Mouse (Mus musculus): ENCODE data around the gene Scmh1. TPM values are rescaled to one million over a fixed set of nuclear protein-coding genes. Genes with fewer than 3 reads are reported as not detected.

Scmh1 gene
- polyA plus RNA-seq, 1 experiment from 2014 or later = 51.8 TPM

GRCm38 (mm10) chr4:120405806-120406638, 941 bp downstream of the Scmh1 start:
- 1% methylated on average over 24 of the region's 25 CpGs for WGBS
- Histone ChIP-seq H3K27me3 (no peaks in the 10 kb centered on the region), H3K9ac (peak overlapping the region; percentile 93), H3K9me3 (replicated peaks) (no peaks in the 10 kb centered on the region), H3K4me1 (peaks cover 20% of the 10 kb centered on the region), H3K36me3 (no peaks in the 10 kb centered on the region), H3K27ac (replicated peaks) (peak overlapping the region; percentile 95), H3K4me2 (replicated peaks) (peak overlapping the region; percentile 56), H3K4me3 (replicated peaks) (peak overlapping the region; percentile 98)
- peak; percentile 49; the same call in 1 of the 2 replicates for ATAC-seq (ENCODE audit: insufficient number of reproducible peaks, low FRiP score, low TSS enrichment, low read depth)

DNA sequence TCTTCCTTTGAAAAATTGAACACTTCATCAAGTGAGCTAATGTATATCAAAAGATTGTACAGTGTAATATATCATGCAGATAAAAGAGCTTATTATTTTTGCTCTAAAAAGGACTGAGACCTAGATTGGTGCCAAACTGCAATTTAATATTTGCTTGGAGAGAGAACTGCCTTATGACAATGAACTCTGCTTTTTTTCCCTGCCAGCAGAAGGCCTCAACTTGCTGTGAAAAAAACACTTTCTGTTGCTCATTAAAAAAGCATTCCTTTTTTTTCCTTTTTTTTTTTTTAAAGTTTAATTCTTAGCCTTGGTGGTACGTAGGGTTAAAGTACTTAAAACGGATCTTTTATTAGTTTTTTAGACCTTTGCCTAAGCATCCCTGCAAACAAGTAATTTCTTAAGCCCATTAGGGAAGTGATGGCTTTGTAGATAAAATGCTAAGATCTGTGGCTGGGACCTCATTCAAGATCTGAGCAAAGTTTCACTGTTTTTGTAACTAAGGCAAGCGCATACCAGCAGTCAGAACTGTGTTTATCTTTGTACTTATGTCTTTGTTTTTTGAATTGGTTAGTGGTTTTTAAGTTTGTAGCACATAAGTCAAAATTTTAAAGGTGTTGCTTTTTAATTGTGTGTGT, 1.7 kb downstream of the Scmh1 start:
- no peaks in the 10 kb centered on the region for H3K36me3 ChIP-seq
- no peak for ATAC-seq (ENCODE audit: insufficient number of reproducible peaks, low FRiP score, low TSS enrichment, low read depth)
- H3K4me3 ChIP-seq (replicated peaks) = peak overlapping the region; percentile 98
- peak overlapping the region; percentile 95; the same call in 1 of the 2 replicates for H3K27ac ChIP-seq (replicated peaks)
- H3K9ac ChIP-seq = no peak overlapping the region
- no peaks in the 10 kb centered on the region for H3K27me3 ChIP-seq
- H3K4me1 ChIP-seq = peaks cover 20% of the 10 kb centered on the region
- 28% methylated on average over 3 of the region's 3 CpGs for WGBS
- peak overlapping the region; percentile 56 for H3K4me2 ChIP-seq (replicated peaks)
- no peaks in the 10 kb centered on the region for H3K9me3 ChIP-seq (replicated peaks)

DNA sequence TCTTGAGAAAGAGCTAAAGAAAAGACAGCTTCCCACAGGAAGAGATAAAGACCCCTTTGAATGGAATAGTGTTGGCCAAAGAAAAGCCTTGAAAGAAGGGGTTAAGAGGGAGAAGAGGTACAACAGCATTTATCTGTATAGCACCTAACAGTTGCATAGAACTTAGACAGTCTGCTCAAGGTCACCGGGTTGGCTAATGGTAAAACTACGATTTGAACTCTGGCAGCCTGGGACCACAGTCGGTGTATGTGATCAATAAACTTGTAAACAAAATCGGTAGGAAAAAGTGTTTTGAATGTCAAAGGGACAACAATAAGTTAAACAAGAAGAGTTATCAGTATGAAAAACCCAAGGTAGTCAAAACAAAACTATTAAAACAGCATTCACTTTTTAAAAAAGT, 13.0 kb downstream of the Scmh1 start:
- no peak overlapping the region for H3K4me2 ChIP-seq (replicated peaks)
- no peak overlapping the region for H3K27ac ChIP-seq (replicated peaks)
- peaks cover 5% of the 10 kb centered on the region; the same call in 1 of the 2 replicates for H3K4me1 ChIP-seq
- H3K9me3 ChIP-seq (replicated peaks) = no peaks in the 10 kb centered on the region
- no peak overlapping the region for H3K9ac ChIP-seq
- H3K36me3 ChIP-seq = no peaks in the 10 kb centered on the region
- H3K27me3 ChIP-seq = no peaks in the 10 kb centered on the region
- no peak overlapping the region for H3K4me3 ChIP-seq (replicated peaks)
- ATAC-seq (ENCODE audit: insufficient number of reproducible peaks, low FRiP score, low TSS enrichment, low read depth) = no peak
- WGBS = 86% methylated on average over 4 of the region's 4 CpGs

- Histone ChIP-seq H3K36me3 (no peaks in the 10 kb centered on the region), H3K9me3 (replicated peaks) (no peaks in the 10 kb centered on the region), H3K4me2 (replicated peaks) (no peak overlapping the region), H3K4me3 (replicated peaks) (no peak overlapping the region), H3K27ac (replicated peaks) (no peak overlapping the region), H3K9ac (no peak overlapping the region), H3K4me1 (peaks cover 5% of the 10 kb centered on the region; the same call in 1 of the 2 replicates), H3K27me3 (no peaks in the 10 kb centered on the region)
- no peak for ATAC-seq (ENCODE audit: insufficient number of reproducible peaks, low FRiP score, low TSS enrichment, low read depth)
These were observed 15.1 kb downstream of the Scmh1 start for GRCm38 (mm10) chr4:120420193-120420592.

DNA sequence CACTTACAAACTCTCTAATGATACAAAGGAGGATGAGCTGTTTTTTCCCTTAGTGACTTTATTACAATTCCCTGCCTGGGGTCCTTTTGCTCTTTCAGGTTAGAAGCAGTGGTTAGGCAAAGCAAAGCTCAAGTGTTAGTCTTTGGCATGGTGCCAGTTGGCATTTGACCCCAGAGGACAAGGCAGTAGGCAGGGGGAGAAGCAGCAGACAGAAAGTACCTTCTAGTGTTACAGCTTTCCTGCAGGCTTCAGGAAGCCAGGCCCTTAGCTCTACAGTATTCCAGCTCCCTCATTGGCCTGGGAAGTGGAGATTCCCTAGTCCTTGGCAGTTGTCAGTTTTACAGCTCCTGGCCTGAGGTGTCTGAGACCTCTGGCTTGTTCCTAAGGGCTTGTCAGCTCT, 15.6 kb downstream of the Scmh1 start:
- Histone ChIP-seq H3K4me2 (replicated peaks) (no peak overlapping the region), H3K4me3 (replicated peaks) (no peak overlapping the region), H3K27ac (replicated peaks) (no peak overlapping the region), H3K36me3 (no peaks in the 10 kb centered on the region), H3K9ac (no peak overlapping the region), H3K4me1 (peaks cover 5% of the 10 kb centered on the region; the same call in 1 of the 2 replicates), H3K9me3 (replicated peaks) (no peaks in the 10 kb centered on the region), H3K27me3 (no peaks in the 10 kb centered on the region)
- ATAC-seq (ENCODE audit: insufficient number of reproducible peaks, low FRiP score, low TSS enrichment, low read depth) = no peak

GRCm38 (mm10) chr4:120430601-120431000, 25.5 kb downstream of the Scmh1 start:
- no peak overlapping the region for H3K9ac ChIP-seq

DNA sequence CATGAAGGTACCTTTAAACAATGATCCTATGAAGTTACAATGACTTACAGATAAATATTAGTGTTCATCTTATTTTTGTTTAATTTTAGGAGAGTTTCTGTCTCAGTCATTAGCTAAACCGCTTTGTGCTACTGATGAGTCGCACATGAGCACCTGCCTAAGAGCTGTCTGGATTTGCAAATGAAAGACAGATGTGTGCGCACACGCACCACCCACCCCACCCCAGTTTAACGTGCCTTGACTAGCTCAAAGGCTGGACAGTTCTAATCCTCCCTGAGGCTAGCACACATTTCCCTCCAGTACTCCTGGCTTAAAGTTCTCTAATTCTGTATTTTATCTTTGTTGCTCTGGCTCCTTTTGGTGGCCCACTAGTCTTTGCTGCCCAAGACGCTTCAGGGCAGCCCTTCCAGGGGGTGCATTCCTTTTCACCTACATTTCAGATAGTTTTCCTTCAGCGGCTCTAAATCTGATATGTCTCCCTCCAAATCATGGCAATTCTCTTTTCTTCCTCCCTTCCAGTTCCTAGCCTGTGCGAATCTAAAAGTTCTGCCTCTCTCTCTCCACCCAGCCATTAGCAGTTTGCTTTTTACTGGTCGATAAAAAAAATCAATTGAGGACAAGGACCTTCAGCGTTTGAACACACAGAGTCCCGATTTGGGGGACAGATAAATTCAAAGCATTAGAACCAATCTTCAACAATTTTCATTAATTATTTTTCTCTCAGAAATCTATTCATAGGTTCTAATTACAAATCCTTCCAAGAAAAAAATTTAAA, 27.7 kb downstream of the Scmh1 start:
- 34% methylated on average over 11 of the region's 11 CpGs for WGBS
- Histone ChIP-seq H3K9ac (no peak overlapping the region), H3K9me3 (replicated peaks) (no peaks in the 10 kb centered on the region), H3K4me3 (replicated peaks) (no peak overlapping the region), H3K4me1 (peaks cover 3% of the 10 kb centered on the region; the same call in 1 of the 2 replicates), H3K36me3 (no peaks in the 10 kb centered on the region), H3K4me2 (replicated peaks) (no peak overlapping the region), H3K27ac (replicated peaks) (no peak overlapping the region), H3K27me3 (no peaks in the 10 kb centered on the region)
- no peak for ATAC-seq (ENCODE audit: insufficient number of reproducible peaks, low FRiP score, low TSS enrichment, low read depth)

More at GRCm38 (mm10) chr4:120430601-120431000, 25.5 kb downstream of the Scmh1 start:
- no peaks in the 10 kb centered on the region for H3K9me3 ChIP-seq (replicated peaks)
- no peaks in the 10 kb centered on the region for H3K36me3 ChIP-seq
- no peak overlapping the region for H3K4me2 ChIP-seq (replicated peaks)
- H3K27me3 ChIP-seq = no peaks in the 10 kb centered on the region
- ATAC-seq (ENCODE audit: insufficient number of reproducible peaks, low FRiP score, low TSS enrichment, low read depth) = no peak
- no peak overlapping the region for H3K27ac ChIP-seq (replicated peaks)
- peaks cover 3% of the 10 kb centered on the region; the same call in 1 of the 2 replicates for H3K4me1 ChIP-seq
- no peak overlapping the region for H3K4me3 ChIP-seq (replicated peaks)

GRCm38 (mm10) chr4:120461741-120462140, 56.7 kb downstream of the Scmh1 start:
- Histone ChIP-seq H3K9ac (no peak overlapping the region), H3K4me1 (no peaks in the 10 kb centered on the region), H3K4me2 (replicated peaks) (no peak overlapping the region), H3K27me3 (no peaks in the 10 kb centered on the region), H3K9me3 (replicated peaks) (no peaks in the 10 kb centered on the region), H3K36me3 (0 out of 2 replicates have a peak, but pooled peaks cover 3% of the 10 kb centered on the region), H3K4me3 (replicated peaks) (no peak overlapping the region), H3K27ac (replicated peaks) (no peak overlapping the region)
- ATAC-seq (ENCODE audit: insufficient number of reproducible peaks, low FRiP score, low TSS enrichment, low read depth) = no peak
- WGBS = 80% methylated on average over 4 of the region's 4 CpGs

- no peak for ATAC-seq (ENCODE audit: insufficient number of reproducible peaks, low FRiP score, low TSS enrichment, low read depth)
- Histone ChIP-seq H3K27ac (replicated peaks) (no peak overlapping the region), H3K4me2 (replicated peaks) (no peak overlapping the region), H3K9me3 (replicated peaks) (no peaks in the 10 kb centered on the region), H3K4me1 (no peaks in the 10 kb centered on the region), H3K36me3 (peaks cover 20% of the 10 kb centered on the region), H3K27me3 (no peaks in the 10 kb centered on the region), H3K9ac (no peak overlapping the region), H3K4me3 (replicated peaks) (no peak overlapping the region)
- WGBS = 61% methylated on average over 2 of the region's 2 CpGs
These were observed 67.9 kb downstream of the Scmh1 start for GRCm38 (mm10) chr4:120472946-120473345.

- WGBS = 14% methylated on average over 1 of the region's 1 CpGs
- H3K4me3 ChIP-seq (replicated peaks) = no peak overlapping the region
- H3K27ac ChIP-seq (replicated peaks) = peak overlapping the region; percentile 68
These were observed 82.6 kb downstream of the Scmh1 start for GRCm38 (mm10) chr4:120487707-120488106.

GRCm38 (mm10) chr4:120506955-120507354, 101.9 kb downstream of the Scmh1 start:
- H3K9ac ChIP-seq = no peak overlapping the region
- H3K27me3 ChIP-seq = no peaks in the 10 kb centered on the region
- no peaks in the 10 kb centered on the region for H3K4me1 ChIP-seq
- H3K27ac ChIP-seq (replicated peaks) = no peak overlapping the region
- peaks cover 41% of the 10 kb centered on the region for H3K36me3 ChIP-seq
- WGBS = 91% methylated on average over 1 of the region's 1 CpGs
- no peaks in the 10 kb centered on the region for H3K9me3 ChIP-seq (replicated peaks)
- no peak overlapping the region for H3K4me2 ChIP-seq (replicated peaks)
- no peak overlapping the region for H3K4me3 ChIP-seq (replicated peaks)
- no peak for ATAC-seq (ENCODE audit: insufficient number of reproducible peaks, low FRiP score, low TSS enrichment, low read depth)

More at GRCm38 (mm10) chr4:120487707-120488106, 82.6 kb downstream of the Scmh1 start:
- Histone ChIP-seq H3K9me3 (replicated peaks) (no peaks in the 10 kb centered on the region), H3K36me3 (peaks cover 10% of the 10 kb centered on the region; the same call in 1 of the 2 replicates), H3K27me3 (no peaks in the 10 kb centered on the region), H3K9ac (no peak overlapping the region), H3K4me1 (peaks cover 6% of the 10 kb centered on the region; the same call in 1 of the 2 replicates), H3K4me2 (replicated peaks) (no peak overlapping the region)
- ATAC-seq (ENCODE audit: insufficient number of reproducible peaks, low FRiP score, low TSS enrichment, low read depth) = no peak
